Mouse (Mus musculus) kidney, adult 2 months (tissue): ENCODE measurements around the gene Atat1.

Experiments
- CTCF ChIP-seq: fragments of 200-500 bp; conservative IDR thresholded peaks from 2 replicates; pipeline ENCODE4 v1.5.1; 2011; ENCODE audit warnings: low read depth, mild to moderate bottlenecking, control low read depth, low read length, moderate library complexity, mixed read lengths; ENCODE audit not compliant: insufficient read depth, insufficient read length
- POLR2A ChIP-seq: fragments of 200-500 bp; IDR thresholded peaks from one replicate; pipeline ENCODE4 v1.6.1; 2011; ENCODE audit warnings: low read depth, low read length, control low read depth

GRCm38 (mm10) chr17:35903343-35903991 lies 6.4 kb downstream of the Atat1 start:
- no peak for TF ChIP-seq POLR2A
- TF ChIP-seq CTCF = no peak
